Mouse (Mus musculus): ENCODE results near the gene Snrpc. TPM values are rescaled to one million over a fixed set of nuclear protein-coding genes. Genes with fewer than 3 reads are reported as not detected.
A peak's percentile ranks its signal among the peaks of the same experiment; 100 is the strongest.
"Not testable (repeated sequence)": the region's sequence is repeated elsewhere in the genome, so short reads cannot be mapped to it uniquely, and the experiment has no call there.

The Snrpc gene
- 270 and 277 TPM in 2 replicates for polyA plus RNA-seq (2015; fragmentation: Nextera tagmentation; extraction: Ambion mirVana)

GRCm38 (mm10) chr17:27837850-27838249, at the start of gene Snrpc:
Gene Snrpc, plus strand, starts transcription at chr17:27838150.
- not testable (repeated sequence) for H3K27me3 ChIP-seq; H3K4me1 ChIP-seq; H3K4me2 ChIP-seq; H3K9me3 ChIP-seq; H3K4me3 ChIP-seq; ATAC-seq (ENCODE audit: insufficient number of reproducible peaks, low FRiP score, low TSS enrichment, low read depth); H3K9ac ChIP-seq; H3K27ac ChIP-seq
- WGBS: 82% methylated on average over 4 of the region's 4 CpGs
- peaks cover 11% of the 10 kb centered on the region for H3K36me3 ChIP-seq

GRCm38 (mm10) chr17:27788456-27789172, 49.3 kb upstream of the Snrpc start:
- Histone ChIP-seq H3K4me2 (no peak overlapping the region), H3K9me3 (no peaks in the 10 kb centered on the region), H3K9ac (no peak overlapping the region), H3K4me3 (no peak overlapping the region), H3K27me3 (no peaks in the 10 kb centered on the region), H3K27ac (no peak overlapping the region), H3K36me3 (peaks cover 42% of the 10 kb centered on the region), H3K4me1 (peaks cover 10% of the 10 kb centered on the region; the same call in 1 of the 2 replicates)
- 84% methylated on average over 6 of the region's 6 CpGs for WGBS
- no peak for ATAC-seq (ENCODE audit: insufficient number of reproducible peaks, low FRiP score, low TSS enrichment, low read depth)

GRCm38 (mm10) chr17:27790015-27790414, 47.9 kb upstream of the Snrpc start:
- no peak overlapping the region for H3K27ac ChIP-seq
- no peaks in the 10 kb centered on the region for H3K27me3 ChIP-seq
- no peak overlapping the region for H3K9ac ChIP-seq
- H3K4me3 ChIP-seq: no peak overlapping the region
- no peaks in the 10 kb centered on the region for H3K9me3 ChIP-seq
- 77% methylated on average over 5 of the region's 5 CpGs for WGBS
- H3K4me1 ChIP-seq: peaks cover 10% of the 10 kb centered on the region; the same call in 1 of the 2 replicates
- H3K4me2 ChIP-seq: no peak overlapping the region
- H3K36me3 ChIP-seq: peaks cover 29% of the 10 kb centered on the region
- no peak for ATAC-seq (ENCODE audit: insufficient number of reproducible peaks, low FRiP score, low TSS enrichment, low read depth)

- Histone ChIP-seq H3K9ac (no peak overlapping the region), H3K4me2 (no peak overlapping the region), H3K4me3 (no peak overlapping the region), H3K27ac (no peak overlapping the region), H3K27me3 (no peaks in the 10 kb centered on the region), H3K4me1 (peaks cover 10% of the 10 kb centered on the region; the same call in 1 of the 2 replicates), H3K36me3 (peaks cover 20% of the 10 kb centered on the region), H3K9me3 (no peaks in the 10 kb centered on the region)
- ATAC-seq (ENCODE audit: insufficient number of reproducible peaks, low FRiP score, low TSS enrichment, low read depth): no peak
- 85% methylated on average over 2 of the region's 2 CpGs for WGBS
Measured at GRCm38 (mm10) chr17:27790976-27791375, 47.0 kb upstream of the Snrpc start.

- Histone ChIP-seq H3K4me1 (peaks cover 14% of the 10 kb centered on the region), H3K27ac (no peak overlapping the region), H3K4me2 (no peak overlapping the region), H3K4me3 (no peak overlapping the region), H3K27me3 (no peaks in the 10 kb centered on the region), H3K36me3 (peaks cover 16% of the 10 kb centered on the region; the same call in 1 of the 2 replicates), H3K9ac (no peak overlapping the region), H3K9me3 (no peaks in the 10 kb centered on the region)
- WGBS: 77% methylated on average over 2 of the region's 2 CpGs
- no peak for ATAC-seq (ENCODE audit: insufficient number of reproducible peaks, low FRiP score, low TSS enrichment, low read depth)
Measured at GRCm38 (mm10) chr17:27791556-27791955, 46.4 kb upstream of the Snrpc start.

GRCm38 (mm10) chr17:27792516-27792915, 45.4 kb upstream of the Snrpc start:
- ATAC-seq (ENCODE audit: insufficient number of reproducible peaks, low FRiP score, low TSS enrichment, low read depth): no peak
- Histone ChIP-seq H3K4me2 (no peak overlapping the region), H3K27me3 (no peaks in the 10 kb centered on the region), H3K27ac (no peak overlapping the region), H3K4me3 (no peak overlapping the region), H3K9ac (no peak overlapping the region), H3K36me3 (peaks cover 15% of the 10 kb centered on the region; the same call in 1 of the 2 replicates), H3K9me3 (no peaks in the 10 kb centered on the region), H3K4me1 (peaks cover 24% of the 10 kb centered on the region)
- 70% methylated on average over 4 of the region's 4 CpGs for WGBS

- no peak overlapping the region for H3K4me2 ChIP-seq
- H3K27ac ChIP-seq: peak overlapping the region; percentile 5; the same call in 1 of the 2 replicates
- WGBS: 87% methylated on average over 6 of the region's 6 CpGs
- H3K36me3 ChIP-seq: peaks cover 15% of the 10 kb centered on the region; the same call in 1 of the 2 replicates
- H3K9me3 ChIP-seq: no peaks in the 10 kb centered on the region
- peaks cover 30% of the 10 kb centered on the region for H3K4me1 ChIP-seq
- H3K27me3 ChIP-seq: no peaks in the 10 kb centered on the region
- no peak overlapping the region for H3K4me3 ChIP-seq
- H3K9ac ChIP-seq: no peak overlapping the region
- no peak for ATAC-seq (ENCODE audit: insufficient number of reproducible peaks, low FRiP score, low TSS enrichment, low read depth)
Measured at GRCm38 (mm10) chr17:27793144-27793543, 44.8 kb upstream of the Snrpc start.

- 21% methylated on average over 6 of the region's 6 CpGs for WGBS
Measured at GRCm38 (mm10) chr17:27796780-27797179, 41.2 kb upstream of the Snrpc start.

GRCm38 (mm10) chr17:27797341-27797872, 40.5 kb upstream of the Snrpc start:
- Histone ChIP-seq H3K9ac (no peak overlapping the region), H3K36me3 (peaks cover 7% of the 10 kb centered on the region; the same call in 1 of the 2 replicates), H3K4me3 (0 out of 2 replicates have a peak overlapping the region, but pooled peaks have one; percentile 10), H3K4me1 (peaks cover 44% of the 10 kb centered on the region), H3K27me3 (no peaks in the 10 kb centered on the region), H3K27ac (peak overlapping the region; percentile 78), H3K4me2 (peak overlapping the region; percentile 32), H3K9me3 (no peaks in the 10 kb centered on the region)
- no peak for ATAC-seq (ENCODE audit: insufficient number of reproducible peaks, low FRiP score, low TSS enrichment, low read depth)
- WGBS: 11% methylated on average over 11 of the region's 11 CpGs

More at GRCm38 (mm10) chr17:27796780-27797179, 41.2 kb upstream of the Snrpc start:
- Histone ChIP-seq H3K27ac (peak overlapping the region; percentile 78), H3K36me3 (peaks cover 7% of the 10 kb centered on the region; the same call in 1 of the 2 replicates), H3K4me1 (peaks cover 44% of the 10 kb centered on the region), H3K4me3 (no peak overlapping the region), H3K9ac (no peak overlapping the region), H3K4me2 (peak overlapping the region; percentile 32; the same call in 1 of the 2 replicates), H3K9me3 (no peaks in the 10 kb centered on the region), H3K27me3 (no peaks in the 10 kb centered on the region)
- ATAC-seq (ENCODE audit: insufficient number of reproducible peaks, low FRiP score, low TSS enrichment, low read depth): peak; percentile 68

- peak overlapping the region; percentile 87 for H3K27ac ChIP-seq
- H3K36me3 ChIP-seq: no peaks in the 10 kb centered on the region
- H3K4me2 ChIP-seq: peak overlapping the region; percentile 30
- no peaks in the 10 kb centered on the region for H3K27me3 ChIP-seq
- WGBS: 7% methylated on average over 16 of the region's 16 CpGs
- H3K4me1 ChIP-seq: peaks cover 48% of the 10 kb centered on the region
- no peaks in the 10 kb centered on the region for H3K9me3 ChIP-seq
- no peak overlapping the region for H3K4me3 ChIP-seq
- ATAC-seq (ENCODE audit: insufficient number of reproducible peaks, low FRiP score, low TSS enrichment, low read depth): peak; percentile 74; the same call in 1 of the 2 replicates
- 0 out of 2 replicates have a peak overlapping the region, but pooled peaks have one; percentile 23 for H3K9ac ChIP-seq
Measured at GRCm38 (mm10) chr17:27799771-27800584, 38.0 kb upstream of the Snrpc start.

- Histone ChIP-seq H3K4me3 (no peak overlapping the region), H3K36me3 (no peaks in the 10 kb centered on the region), H3K27ac (peak overlapping the region; percentile 50; the same call in 1 of the 2 replicates), H3K4me2 (no peak overlapping the region), H3K9ac (no peak overlapping the region), H3K9me3 (no peaks in the 10 kb centered on the region), H3K27me3 (no peaks in the 10 kb centered on the region), H3K4me1 (peaks cover 51% of the 10 kb centered on the region)
- WGBS: 56% methylated on average over 9 of the region's 9 CpGs
- no peak for ATAC-seq (ENCODE audit: insufficient number of reproducible peaks, low FRiP score, low TSS enrichment, low read depth)
Measured at GRCm38 (mm10) chr17:27800710-27801648, 37.0 kb upstream of the Snrpc start.

Data from limb, embryonic 15.5 days (tissue).